Mouse (Mus musculus): ENCODE data around the gene Fbxl17.

The Fbxl17 gene

DNA sequence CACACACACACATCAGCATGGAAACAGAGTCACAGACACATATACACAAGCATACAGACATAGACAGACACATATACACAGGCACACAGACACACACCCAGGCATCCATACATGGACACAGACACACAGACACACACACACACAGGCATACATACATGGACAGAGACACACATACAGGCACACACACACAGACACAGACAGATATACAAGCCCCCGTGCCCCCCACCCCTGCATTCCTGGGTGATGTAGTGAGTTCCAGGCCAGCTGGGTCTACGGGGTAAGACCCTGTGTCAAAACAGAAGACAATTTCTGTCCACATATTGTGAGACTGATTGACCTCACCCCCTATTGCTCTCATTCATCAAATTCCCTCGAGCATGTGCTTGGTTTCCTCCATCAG, 332.6 kb downstream of the Fbxl17 start:
- no peak for DNase-seq (ENCODE audit: low spot score in 2 of 2)

DNA sequence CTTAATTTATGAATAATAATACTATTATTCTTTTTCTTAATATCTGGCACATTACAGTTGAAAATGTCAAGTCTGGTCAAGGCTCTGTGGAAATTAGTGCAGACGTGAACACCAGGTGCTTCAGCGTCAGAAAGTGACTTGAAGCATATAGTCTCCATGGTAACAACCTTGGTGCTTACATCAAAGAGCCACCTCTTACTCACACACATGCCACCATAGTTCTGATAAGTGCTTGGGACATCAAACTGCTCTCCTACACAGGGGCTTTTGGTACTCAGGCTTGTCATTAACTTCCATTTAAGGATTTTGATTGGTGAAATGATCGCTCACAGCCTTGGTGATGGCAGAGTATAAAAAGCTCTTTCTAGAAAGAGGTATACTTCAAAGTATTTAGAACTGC, 333.1 kb downstream of the Fbxl17 start:
- DNase-seq (ENCODE audit: low spot score in 2 of 2), result no peak

DNA sequence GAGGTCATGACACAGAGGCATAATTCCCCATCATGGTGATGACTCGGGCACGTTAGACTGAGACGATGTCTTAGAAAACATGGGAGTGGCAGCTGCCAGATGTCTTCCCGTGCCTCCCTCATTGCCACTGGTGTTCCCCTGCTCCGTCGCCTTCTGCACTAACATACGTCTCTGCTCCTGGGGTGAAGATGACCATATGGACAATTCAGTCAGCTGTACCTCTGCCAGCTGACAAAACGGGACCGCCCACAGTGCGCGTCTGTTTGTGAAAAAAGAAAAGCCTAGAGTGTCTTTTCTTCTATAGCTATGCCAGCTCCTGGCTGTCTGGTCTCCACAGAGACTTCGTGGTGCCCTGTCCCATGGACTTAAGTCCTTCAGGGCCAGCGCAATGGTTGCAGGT, 334.0 kb downstream of the Fbxl17 start:
- DNase-seq (ENCODE audit: low spot score in 2 of 2), result no peak

DNA sequence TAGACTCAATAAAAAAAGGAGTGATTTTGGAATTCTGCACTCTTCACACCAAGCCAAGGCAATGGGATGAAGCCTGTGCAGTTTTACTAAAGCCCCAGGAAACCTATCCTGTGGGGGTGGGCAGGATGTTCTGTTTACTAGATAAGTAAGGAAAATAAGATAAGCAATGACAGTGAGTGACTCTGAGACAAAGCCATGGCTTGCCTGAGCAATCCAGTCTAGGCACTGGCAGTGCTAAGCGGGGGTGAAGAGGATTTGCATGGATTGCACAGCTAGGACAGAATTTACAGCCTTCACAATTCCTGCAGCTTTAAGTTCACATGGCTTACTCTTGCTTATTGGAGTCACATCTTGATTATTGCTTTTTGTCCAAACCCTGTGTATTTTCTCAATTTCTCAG, 335.5 kb downstream of the Fbxl17 start:
- no peak for DNase-seq (ENCODE audit: low spot score in 2 of 2)

DNA sequence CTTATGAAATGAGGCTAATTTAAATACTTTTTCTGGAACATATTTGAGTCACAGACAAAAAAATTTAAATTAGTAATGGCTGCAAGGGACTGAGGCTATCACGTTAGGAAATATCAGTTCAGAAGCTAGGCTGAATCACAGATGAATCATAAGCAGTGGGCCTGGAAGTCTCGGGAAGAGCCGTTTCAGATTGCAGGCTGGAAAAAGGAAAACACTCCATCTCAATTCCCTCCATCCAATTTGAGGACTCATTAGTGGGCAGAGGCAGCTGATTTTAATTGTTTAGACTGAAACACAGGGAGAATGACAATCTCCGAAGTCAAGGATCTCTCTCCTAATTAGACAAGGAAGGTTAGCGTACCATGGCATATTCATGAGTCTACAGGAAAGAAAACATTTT, 337.9 kb downstream of the Fbxl17 start:
- no peak for DNase-seq (ENCODE audit: low spot score in 2 of 2)

DNA sequence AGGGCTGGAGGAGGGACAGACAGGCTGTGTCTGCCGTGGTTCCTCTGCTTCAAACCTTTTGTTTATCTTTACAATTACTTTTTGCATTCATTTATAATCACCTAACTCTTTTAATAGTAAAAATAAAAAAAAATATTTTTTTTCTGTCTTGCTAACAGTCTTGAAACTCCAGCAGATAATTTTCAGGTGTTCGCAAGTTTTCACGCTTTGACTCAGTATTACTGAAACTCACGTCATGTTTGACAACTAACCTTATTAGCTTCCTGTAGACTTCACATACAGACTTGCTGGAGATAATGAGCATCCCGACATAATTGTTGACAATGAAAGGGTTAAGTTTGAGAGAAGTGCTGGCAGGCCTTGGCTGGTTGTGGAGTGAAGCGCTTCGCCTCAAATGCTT, 340.6 kb downstream of the Fbxl17 start:
- DNase-seq (ENCODE audit: low spot score in 2 of 2), result no peak

DNA sequence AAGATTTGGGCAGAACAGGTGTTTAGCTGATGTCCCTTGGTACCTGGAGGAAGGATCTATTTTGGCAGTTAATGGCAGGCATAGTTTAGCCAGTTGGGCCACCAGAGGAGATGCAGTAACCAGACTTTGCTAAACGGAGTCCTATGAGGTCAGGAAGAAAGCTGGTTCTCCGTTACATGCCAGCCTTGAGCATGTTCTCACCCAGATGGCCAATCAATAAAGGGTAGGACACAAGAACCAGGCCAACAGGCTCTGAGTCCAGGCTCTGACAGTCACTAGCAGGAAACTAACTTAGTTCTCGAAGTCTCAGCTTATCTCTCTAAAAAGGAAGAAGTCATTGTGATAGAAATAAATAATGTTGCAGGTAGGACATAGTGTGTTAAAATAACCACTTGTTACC, 341.4 kb downstream of the Fbxl17 start:
- DNase-seq (ENCODE audit: low spot score in 2 of 2), result no peak

DNA sequence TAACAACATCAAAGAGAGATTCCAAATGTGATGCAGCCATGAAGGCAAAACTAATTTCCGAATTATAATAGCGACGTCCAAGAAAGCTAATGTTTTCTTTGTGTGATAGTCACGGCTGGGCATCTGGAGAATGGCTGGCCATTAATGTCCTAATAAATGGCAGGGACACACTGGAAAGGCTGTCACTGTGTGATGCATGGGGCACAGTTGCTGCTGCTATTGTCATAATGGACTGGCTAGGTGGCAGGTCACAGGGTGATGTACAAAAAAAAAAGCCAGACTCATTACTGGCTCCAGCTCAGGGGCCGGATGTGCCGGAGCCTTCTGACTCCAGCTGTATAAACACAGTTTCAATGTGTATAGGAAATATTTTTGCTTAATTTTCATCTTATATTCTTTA, 341.9 kb downstream of the Fbxl17 start:
- no peak for DNase-seq (ENCODE audit: low spot score in 2 of 2)

DNA sequence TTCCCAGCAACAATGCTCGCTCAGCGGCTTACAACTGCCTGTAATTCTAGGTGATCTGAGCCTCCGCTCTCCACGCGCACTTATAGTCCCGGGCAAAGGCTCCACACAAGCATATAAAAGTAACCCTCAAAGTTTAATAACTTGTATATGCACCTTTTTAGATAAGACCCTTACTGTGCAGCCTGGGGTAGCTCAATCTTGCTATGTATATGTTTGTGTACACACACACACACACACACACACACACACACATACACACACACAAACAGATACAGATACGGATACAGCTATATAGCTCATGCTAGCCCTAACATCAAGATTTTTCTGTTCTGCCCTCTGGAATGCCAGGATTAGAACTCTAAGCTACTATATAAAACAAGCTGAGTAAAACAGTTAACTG, 342.8 kb downstream of the Fbxl17 start:
- no peak for DNase-seq (ENCODE audit: low spot score in 2 of 2)

DNA sequence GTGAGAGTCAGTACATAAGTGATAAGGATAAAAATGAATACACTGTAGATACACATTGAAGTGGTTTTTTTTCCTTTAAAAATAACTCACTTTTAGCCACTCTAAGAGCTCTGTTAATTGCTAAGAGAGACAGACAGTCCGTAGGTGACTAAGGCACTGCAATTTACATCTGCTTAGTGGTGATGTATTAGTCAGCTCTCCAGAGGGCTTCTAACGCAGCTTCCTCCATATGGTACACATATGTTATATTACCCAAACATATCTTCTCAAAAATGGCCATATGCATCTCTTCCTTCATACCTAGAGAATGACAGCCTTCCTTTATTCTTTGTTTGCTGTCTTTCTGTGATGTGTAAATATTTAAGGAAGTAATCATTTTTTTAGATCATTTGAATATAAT, 353.3 kb downstream of the Fbxl17 start:
- no peak for DNase-seq (ENCODE audit: low spot score in 2 of 2)

DNA sequence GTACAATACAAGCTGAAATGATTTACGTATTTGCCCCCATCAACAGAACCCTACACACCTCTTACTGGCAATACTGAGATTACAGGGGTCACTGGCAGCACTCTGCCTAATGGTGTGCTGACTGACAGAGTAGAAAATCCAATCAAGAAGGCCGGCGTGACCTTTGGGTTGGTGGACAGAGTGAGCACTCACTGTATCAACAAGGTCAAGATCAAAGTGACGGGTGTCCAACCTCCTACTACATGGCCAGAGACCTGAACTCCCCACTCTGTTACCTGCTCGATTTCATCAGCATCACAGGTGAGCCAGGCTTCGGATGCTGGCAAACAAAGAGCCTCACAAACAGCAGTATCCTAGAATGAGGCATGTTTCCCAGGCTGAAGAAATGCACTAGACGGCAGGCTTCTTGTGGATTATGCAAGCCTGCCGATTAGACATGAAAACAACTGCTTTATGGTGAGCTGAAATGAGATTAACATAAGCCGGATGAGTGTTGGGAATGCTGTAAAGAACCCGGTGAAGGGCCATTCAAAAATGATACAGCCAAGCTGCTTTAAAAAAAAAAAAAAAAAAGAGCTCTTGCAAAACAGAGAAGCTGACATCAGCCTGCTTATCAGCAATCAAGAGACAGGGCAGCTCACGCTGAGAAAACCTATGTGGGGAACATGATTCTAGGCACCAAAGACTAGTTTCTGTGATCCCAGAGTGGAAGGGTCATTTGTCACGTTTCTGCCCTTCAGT, 353.9 kb downstream of the Fbxl17 start:
- no peak for DNase-seq (ENCODE audit: low spot score in 2 of 2)

DNA sequence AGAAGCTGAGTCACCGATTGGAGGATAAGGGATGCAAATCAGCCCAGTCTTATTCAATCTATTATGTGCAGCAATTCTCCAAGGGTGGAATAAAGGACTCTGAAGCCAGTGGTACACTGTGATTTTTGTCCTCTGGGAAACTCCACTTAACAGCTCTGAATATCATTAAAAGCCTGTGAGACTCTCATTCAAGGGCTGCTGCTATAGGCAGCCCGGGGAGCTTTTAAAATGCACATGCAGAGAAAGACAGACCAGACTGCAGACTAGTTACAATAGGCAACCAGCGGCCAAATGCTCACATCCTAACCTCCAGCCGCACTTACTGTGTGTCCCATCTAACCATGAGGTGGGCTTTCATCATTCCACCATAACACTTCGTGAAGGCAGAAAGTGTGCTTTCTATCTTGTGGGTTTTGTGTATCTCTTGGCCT, 354.5 kb downstream of the Fbxl17 start:
- no peak for DNase-seq (ENCODE audit: low spot score in 2 of 2)

DNA sequence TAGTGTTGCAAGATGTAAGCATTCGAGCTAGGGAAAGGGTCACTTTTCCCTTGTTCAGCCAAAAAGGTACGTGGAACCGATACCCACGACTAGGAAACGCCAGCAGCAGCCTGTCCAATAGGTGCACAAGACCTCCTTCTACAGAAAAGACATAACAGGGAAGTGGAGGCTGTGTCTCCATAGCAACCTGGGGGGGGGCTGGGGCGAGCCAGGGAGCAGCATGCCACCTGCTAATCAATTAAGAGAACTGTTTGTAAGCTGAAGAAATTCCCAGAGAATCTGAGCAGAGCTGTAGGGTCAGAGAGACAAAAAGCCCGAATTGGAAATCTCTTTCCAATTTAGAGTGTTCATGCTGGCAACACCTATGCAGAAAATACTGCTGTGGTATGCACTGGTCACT, 356.0 kb downstream of the Fbxl17 start:
- DNase-seq (ENCODE audit: low spot score in 2 of 2), result no peak

DNA sequence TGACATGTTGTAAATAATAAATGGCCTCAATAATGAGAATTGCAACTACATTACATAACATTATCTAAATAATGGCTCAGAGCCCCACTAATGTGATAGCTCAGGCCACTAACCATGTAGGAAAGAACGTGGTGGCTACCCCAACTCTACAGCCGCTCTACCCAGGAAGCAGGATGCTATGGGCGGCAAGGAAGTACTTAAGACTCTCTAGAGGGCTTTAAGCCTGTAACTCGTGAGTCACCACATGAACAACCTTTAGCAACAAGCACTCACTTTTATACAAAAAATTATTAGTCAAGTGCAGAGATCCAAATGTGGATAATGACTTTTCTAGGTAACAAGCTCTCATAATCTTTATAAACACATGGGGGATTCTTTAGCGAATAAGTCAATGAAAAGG, 365.0 kb downstream of the Fbxl17 start:
- no peak for DNase-seq (ENCODE audit: low spot score in 2 of 2)

DNA sequence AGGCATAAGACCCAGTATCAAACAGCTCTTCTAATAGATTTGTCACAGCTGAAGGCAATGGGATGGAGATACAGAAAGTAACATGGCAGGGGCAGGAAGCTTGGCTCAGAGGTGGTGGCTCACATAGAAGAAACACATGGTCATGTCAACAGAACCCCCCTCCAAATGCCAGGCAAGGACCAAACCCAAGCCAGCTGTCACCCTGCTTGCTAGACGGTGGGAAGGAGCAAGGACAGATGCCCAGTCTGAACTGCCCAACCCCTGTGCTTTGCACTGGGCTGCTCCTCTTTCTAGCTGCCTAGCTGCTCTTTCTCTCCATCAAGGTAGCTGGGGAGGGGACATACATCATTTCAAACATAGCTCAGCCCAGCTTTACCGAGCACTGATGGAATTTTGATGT, 377.4 kb downstream of the Fbxl17 start:
- DNase-seq (ENCODE audit: low spot score in 2 of 2), result no peak

DNA sequence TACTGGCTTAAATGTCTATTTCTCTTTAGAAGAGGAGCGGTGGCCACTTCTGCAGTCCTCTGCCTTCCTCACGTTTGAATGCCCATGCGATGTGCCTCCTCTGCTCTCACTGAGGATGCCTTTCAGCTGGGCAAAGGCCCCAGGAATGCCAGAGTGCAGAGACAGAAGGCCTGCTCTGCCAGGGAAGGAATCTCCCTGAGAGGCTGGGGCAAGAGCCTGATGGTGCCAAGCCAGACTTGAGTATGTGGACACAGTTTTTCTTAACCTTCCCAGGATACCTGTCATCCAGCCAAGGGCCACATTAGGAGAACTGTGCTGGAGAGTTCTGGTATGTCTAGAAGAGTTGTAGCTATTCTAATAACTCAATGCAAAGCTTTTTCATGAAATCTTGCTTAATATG, 380.1 kb downstream of the Fbxl17 start:
- no peak for DNase-seq (ENCODE audit: low spot score in 2 of 2)

DNA sequence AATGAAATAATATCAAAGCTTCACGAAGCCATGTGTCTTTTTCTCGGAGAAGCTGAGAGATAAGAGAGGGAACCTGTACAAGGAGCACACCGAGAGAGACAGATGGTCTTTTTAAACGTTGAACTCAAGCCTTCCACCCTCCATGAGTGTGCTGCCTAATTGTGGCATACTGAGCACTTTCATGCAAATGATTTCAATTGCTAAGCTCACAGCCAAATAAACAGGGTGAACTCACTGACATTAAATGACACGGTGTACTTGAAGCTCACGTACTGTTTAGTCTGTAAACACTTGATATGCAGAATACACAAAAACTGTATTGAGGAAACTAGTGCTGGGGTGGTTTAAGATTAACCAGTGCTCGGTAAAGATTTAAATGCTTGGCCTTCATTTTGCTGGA, 380.7 kb downstream of the Fbxl17 start:
- DNase-seq (ENCODE audit: low spot score in 2 of 2), result no peak

DNA sequence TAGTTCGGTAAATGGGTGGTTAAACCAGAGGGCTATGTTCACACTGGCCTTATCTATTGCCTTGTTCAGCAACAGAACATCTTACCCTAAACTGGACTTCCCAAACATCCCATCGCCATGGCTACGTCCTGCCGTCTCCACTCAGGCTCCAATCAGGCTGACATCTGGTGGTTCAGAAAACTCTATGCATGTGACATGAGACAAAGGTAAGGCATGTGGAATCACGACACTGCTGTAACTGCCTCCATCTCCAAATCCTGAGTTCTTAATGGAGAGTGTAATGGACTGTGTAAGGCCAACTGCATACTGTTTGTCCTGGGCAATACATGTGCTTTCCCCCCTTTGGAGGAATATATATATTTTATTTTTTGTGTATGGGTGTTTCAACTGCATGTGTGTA, 382.7 kb downstream of the Fbxl17 start:
- DNase-seq (ENCODE audit: low spot score in 2 of 2), result no peak

DNA sequence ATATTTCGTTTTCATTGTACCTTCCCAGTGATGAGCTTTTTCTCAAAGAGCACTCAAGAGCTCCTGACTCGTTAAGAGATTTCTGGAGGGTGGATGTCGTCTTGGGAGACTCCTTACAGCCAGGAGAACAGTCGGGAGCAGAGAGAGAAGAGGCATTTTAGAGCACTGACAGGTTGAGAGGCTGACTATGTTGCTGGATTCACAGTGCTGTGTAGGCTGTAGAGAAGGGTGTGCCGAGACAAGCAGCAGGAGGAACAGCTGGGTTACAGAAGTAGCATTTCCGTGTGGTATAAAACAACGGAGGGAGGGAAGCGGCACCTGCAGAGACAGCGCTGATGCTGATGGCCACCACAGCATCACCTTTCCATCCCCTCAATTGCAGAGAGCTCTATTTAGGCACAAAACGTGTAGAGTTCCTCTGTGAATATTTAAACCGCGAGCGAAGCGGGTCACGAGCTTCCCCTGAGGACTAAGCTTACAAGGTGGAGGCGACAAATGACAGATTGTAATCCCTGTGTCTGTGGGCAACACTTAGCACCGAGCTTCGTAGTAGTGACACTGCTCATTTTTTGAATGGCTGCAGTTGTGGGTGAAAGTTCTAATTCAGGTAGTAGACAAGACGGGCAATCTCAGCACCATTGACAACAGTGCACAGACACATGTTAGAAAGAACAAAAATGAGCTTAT, 385.3 kb downstream of the Fbxl17 start:
- DNase-seq (ENCODE audit: low spot score in 2 of 2), result peak; percentile 34 to 46

DNA sequence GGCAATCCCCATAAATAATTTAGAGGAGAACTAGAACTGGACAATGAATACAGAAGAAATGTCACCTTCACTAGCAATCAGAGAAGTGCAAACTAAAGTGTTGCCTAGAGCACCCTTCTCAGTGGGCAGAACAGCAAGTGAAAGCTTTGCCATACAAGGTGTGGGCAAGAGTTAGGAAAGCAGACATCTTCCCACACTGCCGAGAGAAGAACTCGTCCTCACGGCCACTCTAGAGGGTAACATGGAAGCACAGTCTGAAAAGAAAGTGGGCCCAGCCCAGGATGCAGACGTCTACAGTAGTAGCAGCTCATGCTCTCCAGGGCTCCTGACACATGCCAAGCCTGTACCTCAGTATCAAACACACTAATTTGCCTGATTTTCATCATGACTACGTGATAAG, 387.0 kb downstream of the Fbxl17 start:
- DNase-seq (ENCODE audit: low spot score in 2 of 2), result peak in 1 of 2 experiments; percentile 31

DNA sequence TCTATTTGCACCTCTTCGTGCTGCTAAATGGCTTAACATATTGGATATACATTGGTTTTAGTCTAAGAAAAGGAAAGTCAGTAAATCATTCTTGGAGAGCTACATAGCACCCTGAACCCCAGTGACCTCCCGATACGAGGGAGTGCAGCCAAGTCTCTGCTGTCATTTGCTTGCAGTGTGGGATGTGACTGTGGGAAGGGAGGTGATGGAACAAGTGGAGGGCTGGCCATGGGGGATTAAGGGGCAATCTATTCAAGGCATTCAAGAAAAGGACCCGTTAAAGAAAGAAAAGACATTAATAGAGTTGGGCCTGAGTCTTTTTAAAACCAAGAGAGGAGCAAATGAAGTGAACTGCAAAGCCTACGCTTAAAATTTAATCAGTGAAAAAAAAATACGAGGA, 388.8 kb downstream of the Fbxl17 start:
- DNase-seq (ENCODE audit: low spot score in 2 of 2), result no peak

DNA sequence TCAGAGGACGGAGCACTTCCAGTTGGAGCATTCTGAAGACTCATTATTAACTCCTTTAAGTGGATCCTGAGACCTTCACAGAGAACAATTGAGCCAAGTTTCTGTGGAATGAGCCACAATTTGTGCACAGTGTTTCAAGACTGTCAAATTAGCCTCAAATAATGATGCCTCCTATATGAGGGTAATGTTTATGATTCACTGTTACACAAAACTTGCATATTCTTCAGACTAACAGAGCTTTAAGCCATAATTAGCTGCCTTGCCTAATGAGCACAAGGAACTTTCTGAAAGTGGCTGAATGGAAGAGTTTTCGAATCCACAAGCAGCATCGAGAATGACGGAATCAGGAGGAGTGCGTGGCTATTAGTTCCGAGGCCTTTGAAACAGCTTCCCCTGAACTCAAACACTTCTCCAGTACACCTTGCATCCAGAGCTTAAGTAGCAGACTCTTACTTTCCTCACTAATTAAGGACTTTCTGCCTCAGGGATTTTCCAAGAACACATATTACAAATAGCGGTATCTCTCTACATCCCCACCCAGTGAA, 389.5 kb downstream of the Fbxl17 start:
- DNase-seq (ENCODE audit: low spot score in 2 of 2), result no peak

DNA sequence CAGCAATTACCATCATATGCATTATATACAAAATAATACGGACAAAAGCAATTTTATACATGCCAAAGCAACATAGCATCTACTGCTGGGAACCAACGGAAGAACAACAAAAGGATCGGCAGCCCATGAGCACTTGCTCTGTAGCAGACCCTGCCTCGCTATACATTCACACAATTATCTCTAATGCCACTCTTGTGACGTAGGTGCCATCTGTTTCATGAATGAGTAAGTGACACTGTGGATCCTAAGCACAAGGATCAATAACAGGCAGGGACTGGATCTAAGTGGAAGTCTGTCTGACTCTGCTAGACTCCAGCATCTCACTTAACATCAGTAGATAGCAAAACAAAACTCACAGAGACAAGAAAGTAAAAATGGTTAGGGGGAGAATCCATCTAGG, 391.8 kb downstream of the Fbxl17 start:
- DNase-seq (ENCODE audit: low spot score in 2 of 2), result no peak

Measured in frontal cortex, postnatal 36 days (tissue).